Mouse (Mus musculus) limb, embryonic 14.5 days (tissue): ENCODE data around the gene Ccdc96. TPM values are rescaled to one million over a fixed set of nuclear protein-coding genes. Genes with fewer than 3 reads are reported as not detected.

ENCODE experiments used
- ATAC-seq: fragments of 200-750 bp; cut with Nextera tagmentation; 2 replicates; pipeline ENCODE4 v1.8.0; 2017; ENCODE audit warnings: low read depth, moderate number of reproducible peaks, moderate TSS enrichment; ENCODE audit not compliant: low FRiP score
- DNase-seq: peaks from one replicate; pipeline ENCODE4 v3.0.0-alpha.2; 2015; ENCODE audit warnings: low spot score
- H3K27ac ChIP-seq: fragments of 300-500 bp; sonication (generic); replicated peaks from 2 replicates; pipeline ENCODE4 v1.5.1; 2014; ENCODE audit warnings: low read depth, mild to moderate bottlenecking, low read length, moderate library complexity, mixed read lengths
- H3K27me3 ChIP-seq: fragments of 300-500 bp; sonication (generic); 2 replicates; pipeline ENCODE4 v1.6.1; 2014; ENCODE audit warnings: low read length, mixed read lengths; ENCODE audit not compliant: control insufficient read depth, insufficient read depth
- H3K36me3 ChIP-seq: fragments of 300-500 bp; sonication (generic); 2 replicates; pipeline ENCODE4 v1.6.1; 2014; ENCODE audit warnings: mild to moderate bottlenecking, low read length, moderate library complexity, mixed read lengths; ENCODE audit not compliant: control insufficient read depth, insufficient read depth
- H3K4me1 ChIP-seq: fragments of 300-500 bp; sonication (generic); 2 replicates; pipeline ENCODE4 v1.6.1; 2014; ENCODE audit warnings: antibody characterized with exemption, low read length, mixed read lengths; ENCODE audit not compliant: control insufficient read depth, insufficient read depth
- H3K4me2 ChIP-seq: fragments of 300-500 bp; sonication (generic); replicated peaks from 2 replicates; pipeline ENCODE4 v1.6.1; 2014; ENCODE audit warnings: low read depth, mild to moderate bottlenecking, low read length, moderate library complexity; ENCODE audit not compliant: severe bottlenecking
- H3K4me3 ChIP-seq: fragments of 300-500 bp; sonication (generic); replicated peaks from 2 replicates; pipeline ENCODE4 v1.5.1; 2014; ENCODE audit warnings: low read length
- H3K9ac ChIP-seq: fragments of 300-500 bp; sonication (generic); 2 replicates; pipeline ENCODE4 v1.6.1; 2014; ENCODE audit warnings: mild to moderate bottlenecking, low read depth, low read length, moderate library complexity; ENCODE audit not compliant: severe bottlenecking
- H3K9me3 ChIP-seq: fragments of 300-500 bp; sonication (generic); 2 replicates; pipeline ENCODE4 v1.6.1; 2016; ENCODE audit warnings: low read length; ENCODE audit not compliant: control insufficient read depth
- POLR2A ChIP-seq: fragments of 200-500 bp; IDR thresholded peaks from 2 replicates; pipeline ENCODE4 v1.8.0; 2012; ENCODE audit warnings: inconsistent platforms, mild to moderate bottlenecking, moderate library complexity, borderline replicate concordance; ENCODE audit not compliant: insufficient read depth, insufficient read length; ENCODE audit errors: extremely low read depth
- WGBS: fragments of 180-500 bp; shearing (Covaris S2); extraction: QIAGEN DNeasy Blood & Tissue Kit; methylation state at CpG from one replicate; pipeline ENCODE4 v1.1.7; 2014; 5-methylcytosine and 5-hydroxymethylcytosine counted together
- polyA plus RNA-seq, 2 experiments: library from polyadenylated mRNA; depleted of rRNA in 1 of 2; stranded (reverse) in 1 of 2; unstranded in 1 of 2; fragments of >200 nt; fragmentation: Nextera tagmentation in 1 of 2; extraction: Ambion mirVana in 1 of 2; gene quantifications; 2 replicates each; pipeline versions ENCODE4 v1.2.1 to v1.2.3; 2012 to 2014

Ccdc96 gene
- polyA plus RNA-seq (2012; rRNA removed) (0.09 and 0.11 TPM in 2 replicates), polyA plus RNA-seq (2014; fragmentation: Nextera tagmentation; extraction: Ambion mirVana) (0.08 and 0.15 TPM in 2 replicates)

- ATAC-seq, result peak; percentile 99
- no peaks in the 10 kb centered on the region for H3K36me3 ChIP-seq
- peak within 1 kb of the TSS; percentile 91 for H3K4me2 ChIP-seq
- TF ChIP-seq POLR2A, result no peak
- H3K4me1 ChIP-seq, result peaks cover 15% of the 10 kb centered on the region
- WGBS, result under 1% methylated on average over 66 of the region's 97 CpGs
- H3K4me3 ChIP-seq, result peak within 1 kb of the TSS; percentile 89
- H3K9me3 ChIP-seq, result no peaks in the 10 kb centered on the region
- peaks cover 16% of the 10 kb centered on the region for H3K27me3 ChIP-seq
- DNase-seq, result peak; percentile 99
- peak within 1 kb of the TSS; percentile 77 for H3K9ac ChIP-seq
- H3K27ac ChIP-seq, result 0 out of 2 replicates have a peak within 1 kb of the TSS, but pooled peaks have one; percentile 39
These were observed at the start of gene Ccdc96, which contains the start of gene Tada2b for GRCm38 (mm10) chr5:36484171-36484990. Gene Ccdc96, plus strand, starts transcription at chr5:36484588. Gene Tada2b, minus strand, starts transcription at chr5:36484285.

GRCm38 (mm10) chr5:36436858-36437257, 47.5 kb upstream of the Ccdc96 start:
- 0 out of 2 replicates have a peak, but pooled peaks cover 2% of the 10 kb centered on the region for H3K4me1 ChIP-seq
- no peaks in the 10 kb centered on the region for H3K9me3 ChIP-seq
- no peak for TF ChIP-seq POLR2A
- ATAC-seq (no peak), DNase-seq (no peak)
- no peak overlapping the region for H3K27ac ChIP-seq
- no peak overlapping the region for H3K9ac ChIP-seq
- H3K4me3 ChIP-seq, result no peak overlapping the region
- no peak overlapping the region for H3K4me2 ChIP-seq
- H3K27me3 ChIP-seq, result no peaks in the 10 kb centered on the region
- WGBS, result 74% methylated on average over 4 of the region's 4 CpGs
- H3K36me3 ChIP-seq, result no peaks in the 10 kb centered on the region

GRCm38 (mm10) chr5:36440741-36441140, 43.6 kb upstream of the Ccdc96 start:
- H3K27ac ChIP-seq, result no peak overlapping the region
- ATAC-seq, result no peak
- H3K36me3 ChIP-seq, result no peaks in the 10 kb centered on the region
- no peak overlapping the region for H3K9ac ChIP-seq
- no peak for TF ChIP-seq POLR2A
- H3K4me1 ChIP-seq, result peaks cover 11% of the 10 kb centered on the region; the same call in 1 of the 2 replicates
- no peak overlapping the region for H3K4me2 ChIP-seq
- DNase-seq, result no peak
- no peaks in the 10 kb centered on the region for H3K9me3 ChIP-seq
- H3K27me3 ChIP-seq, result no peaks in the 10 kb centered on the region
- WGBS, result 46% methylated on average over 3 of the region's 3 CpGs
- H3K4me3 ChIP-seq, result no peak overlapping the region

DNA sequence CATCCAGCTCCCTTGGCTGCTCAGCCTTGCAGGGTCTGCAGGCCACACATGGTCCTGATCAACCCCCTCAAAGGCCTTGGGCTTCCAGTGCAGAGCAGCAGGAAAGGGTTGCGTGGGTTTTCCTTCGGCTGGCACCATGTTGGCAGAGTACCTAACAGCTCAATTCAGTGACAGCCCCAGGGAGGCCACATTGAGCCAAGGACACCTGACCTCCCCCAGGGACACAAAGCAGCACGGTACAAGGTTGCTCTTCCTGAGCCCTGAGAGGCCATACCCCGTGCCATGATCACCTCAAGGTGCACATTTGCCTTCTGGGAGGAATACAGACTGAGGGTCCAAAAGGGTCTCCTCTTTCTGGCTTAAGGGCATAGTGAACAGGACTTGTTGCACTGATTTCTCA, 39.8 kb upstream of the Ccdc96 start:
- no peak for TF ChIP-seq POLR2A

GRCm38 (mm10) chr5:36445028-36445427, 39.4 kb upstream of the Ccdc96 start:
- no peak overlapping the region for H3K4me2 ChIP-seq
- DNase-seq (no peak), ATAC-seq (no peak)
- no peaks in the 10 kb centered on the region for H3K9me3 ChIP-seq
- TF ChIP-seq POLR2A, result no peak
- no peak overlapping the region for H3K4me3 ChIP-seq
- H3K4me1 ChIP-seq, result peaks cover 13% of the 10 kb centered on the region; the same call in 1 of the 2 replicates
- H3K9ac ChIP-seq, result no peak overlapping the region
- no peaks in the 10 kb centered on the region for H3K27me3 ChIP-seq
- no peak overlapping the region for H3K27ac ChIP-seq
- no peaks in the 10 kb centered on the region for H3K36me3 ChIP-seq
- 20% methylated on average over 8 of the region's 8 CpGs for WGBS

More for the DNA sequence above, 39.8 kb upstream of the Ccdc96 start:
- no peaks in the 10 kb centered on the region for H3K36me3 ChIP-seq
- H3K4me3 ChIP-seq, result no peak overlapping the region
- 45% methylated on average over 4 of the region's 4 CpGs for WGBS
- no peaks in the 10 kb centered on the region for H3K27me3 ChIP-seq
- H3K4me1 ChIP-seq, result peaks cover 13% of the 10 kb centered on the region; the same call in 1 of the 2 replicates
- H3K4me2 ChIP-seq, result no peak overlapping the region
- no peak overlapping the region for H3K27ac ChIP-seq
- DNase-seq (no peak), ATAC-seq (no peak)
- no peaks in the 10 kb centered on the region for H3K9me3 ChIP-seq
- no peak overlapping the region for H3K9ac ChIP-seq
